Mouse (Mus musculus) midbrain, embryonic 11.5 days (tissue): Measurements from ENCODE around the gene Fbxl22. TPM values are rescaled to one million over a fixed set of nuclear protein-coding genes. Genes with fewer than 3 reads are reported as not detected.

Experiments used
- polyA plus RNA-seq: library from polyadenylated mRNA; unstranded; fragments of >200 nt; fragmentation: Nextera tagmentation; extraction: Ambion mirVana; gene quantifications from 2 replicates; pipeline ENCODE4 v1.2.1, GENCODE M21; 2014

Fbxl22 gene
- polyA plus RNA-seq, 1 experiment from 2014 or later = 2.1 TPM

Other genes starting within 250 kb of the Fbxl22 start
- gene Herc1, start 164.1 kb downstream of the Fbxl22 start, polyA plus RNA-seq = 34.8 and 37.0 TPM in 2 replicates
- 104 and 106 TPM in 2 replicates for gene Usp3, start 78.5 kb upstream of the Fbxl22 start, polyA plus RNA-seq
- gene Car12, start 199.1 kb upstream of the Fbxl22 start, polyA plus RNA-seq = 0.51 and 0.66 TPM in 2 replicates